Mouse (Mus musculus) intestine, embryonic 14.5 days (tissue): ENCODE data around the gene Rnf5. TPM values are rescaled to one million over a fixed set of nuclear protein-coding genes. Genes with fewer than 3 reads are reported as not detected.

Experiments
- ATAC-seq: fragments of 200-750 bp; cut with Nextera tagmentation; replicated peaks from 2 replicates; pipeline ENCODE4 v1.8.0; 2017; ENCODE audit warnings: low read depth, moderate number of reproducible peaks, moderate TSS enrichment, moderate library complexity; ENCODE audit not compliant: low FRiP score, low TSS enrichment
- DNase-seq: peaks from one replicate; pipeline ENCODE4 v3.0.0-alpha.2; 2018; ENCODE audit warnings: low spot score
- H3K27ac ChIP-seq: fragments of 300-500 bp; sonication (generic); 2 replicates; pipeline ENCODE4 v1.5.1; 2014; ENCODE audit warnings: low read depth, mild to moderate bottlenecking, control low read depth
- H3K27me3 ChIP-seq: fragments of 300-500 bp; sonication (generic); replicated peaks from 2 replicates; pipeline ENCODE4 v1.6.1; 2014; ENCODE audit warnings: low read length, control low read depth; ENCODE audit not compliant: control insufficient read depth, insufficient read depth
- H3K36me3 ChIP-seq: fragments of 300-500 bp; sonication (generic); 2 replicates; pipeline ENCODE4 v1.6.1; 2014; ENCODE audit warnings: low read length, control low read depth; ENCODE audit not compliant: control insufficient read depth, insufficient read depth
- H3K4me1 ChIP-seq: fragments of 300-500 bp; sonication (generic); replicated peaks from 2 replicates; pipeline ENCODE4 v1.6.1; 2014; ENCODE audit warnings: low read length, control low read depth, mixed read lengths; ENCODE audit not compliant: control insufficient read depth, insufficient read depth
- H3K4me2 ChIP-seq: fragments of 300-500 bp; sonication (generic); 2 replicates; pipeline ENCODE4 v1.6.1; 2014; ENCODE audit warnings: low read length
- H3K4me3 ChIP-seq: fragments of 300-500 bp; sonication (generic); 2 replicates; pipeline ENCODE4 v1.5.1; 2014; ENCODE audit warnings: low read depth, low read length, control low read depth, mixed read lengths
- H3K9ac ChIP-seq: fragments of 300-500 bp; sonication (generic); 2 replicates; pipeline ENCODE4 v1.6.1; 2014; ENCODE audit warnings: mild to moderate bottlenecking, low read length
- H3K9me3 ChIP-seq: fragments of 300-500 bp; sonication (generic); 2 replicates; pipeline ENCODE4 v1.6.1; 2016; ENCODE audit warnings: low read length, control low read depth; ENCODE audit not compliant: control insufficient read depth
- WGBS: fragments of 180-500 bp; shearing (Covaris S2); extraction: QIAGEN DNeasy Blood & Tissue Kit; methylation state at CpG from one replicate; pipeline ENCODE4 v1.1.7; 2014; 5-methylcytosine and 5-hydroxymethylcytosine counted together
- polyA plus RNA-seq: library from polyadenylated mRNA; unstranded; fragments of >200 nt; fragmentation: Nextera tagmentation; extraction: Ambion mirVana; gene quantifications from 2 replicates; pipeline ENCODE4 v1.2.1, GENCODE M21; 2014

The Rnf5 gene
- polyA plus RNA-seq, 1 experiment from 2014 or later = 110 TPM

GRCm38 (mm10) chr17:34605609-34606008 lies 2.1 kb upstream of the Rnf5 start:
- Histone ChIP-seq H3K9me3 (no peaks in the 10 kb centered on the region), H3K4me2 (peak overlapping the region; percentile 94), H3K9ac (peak overlapping the region; percentile 86), H3K36me3 (peaks cover 22% of the 10 kb centered on the region), H3K27ac (peak overlapping the region; percentile 90), H3K27me3 (no peaks in the 10 kb centered on the region), H3K4me1 (peaks cover 33% of the 10 kb centered on the region), H3K4me3 (peak overlapping the region; percentile 97)
- peak; percentile 33 for ATAC-seq
- whole genome bisulfite sequencing = 0% methylated on average over 23 of the region's 30 CpGs
- peak; percentile 97 for DNase-seq

GRCm38 (mm10) chr17:34604511-34605237 lies 1.2 kb upstream of the Rnf5 start:
- H3K27ac ChIP-seq = peak overlapping the region; percentile 90
- peak overlapping the region; percentile 97 for H3K4me3 ChIP-seq
- no peaks in the 10 kb centered on the region for H3K9me3 ChIP-seq
- peaks cover 33% of the 10 kb centered on the region for H3K4me1 ChIP-seq
- WGBS = 12% methylated on average over 24 of the region's 24 CpGs
- H3K4me2 ChIP-seq = peak overlapping the region; percentile 94
- DNase-seq (no peak), ATAC-seq (no peak; the same call in 1 of the 2 replicates)
- peak overlapping the region; percentile 86 for H3K9ac ChIP-seq
- H3K27me3 ChIP-seq = no peaks in the 10 kb centered on the region
- peaks cover 24% of the 10 kb centered on the region for H3K36me3 ChIP-seq

- peak; percentile 88 for ATAC-seq
- under 1% methylated on average over 34 of the region's 35 CpGs for WGBS
- peak within 1 kb of the TSS; percentile 90 for H3K27ac ChIP-seq
- peak within 1 kb of the TSS; percentile 86 for H3K9ac ChIP-seq
- H3K36me3 ChIP-seq = peaks cover 24% of the 10 kb centered on the region
- H3K4me1 ChIP-seq = peaks cover 33% of the 10 kb centered on the region
- no peaks in the 10 kb centered on the region for H3K27me3 ChIP-seq
- peak within 1 kb of the TSS; percentile 94 for H3K4me2 ChIP-seq
- H3K9me3 ChIP-seq = no peaks in the 10 kb centered on the region
- H3K4me3 ChIP-seq = peak within 1 kb of the TSS; percentile 97
- DNase-seq = peak; percentile 98
Measured at GRCm38 (mm10) chr17:34604061-34604508, 595 bp upstream of the Rnf5 start, which contains the start of gene Agpat1. TSS of gene Agpat1 (plus strand) at chr17:34604262.

GRCm38 (mm10) chr17:34601796-34602195 lies 1.7 kb downstream of the Rnf5 start:
- no peak overlapping the region for H3K4me2 ChIP-seq

GRCm38 (mm10) chr17:34599891-34600290 lies 3.6 kb downstream of the Rnf5 start:
- ATAC-seq (no peak), DNase-seq (no peak)
- 76% methylated on average over 9 of the region's 9 CpGs for WGBS
- H3K4me2 ChIP-seq = no peak overlapping the region
- no peak overlapping the region for H3K9ac ChIP-seq
- H3K36me3 ChIP-seq = peaks cover 35% of the 10 kb centered on the region
- H3K27me3 ChIP-seq = no peaks in the 10 kb centered on the region
- H3K9me3 ChIP-seq = no peaks in the 10 kb centered on the region
- no peak overlapping the region for H3K4me3 ChIP-seq
- peaks cover 31% of the 10 kb centered on the region for H3K4me1 ChIP-seq
- H3K27ac ChIP-seq = no peak overlapping the region

More at GRCm38 (mm10) chr17:34601796-34602195, 1.7 kb downstream of the Rnf5 start:
- 80% methylated on average over 12 of the region's 12 CpGs for WGBS
- Histone ChIP-seq H3K9ac (no peak overlapping the region), H3K27ac (no peak overlapping the region), H3K36me3 (peaks cover 19% of the 10 kb centered on the region), H3K9me3 (no peaks in the 10 kb centered on the region), H3K27me3 (no peaks in the 10 kb centered on the region), H3K4me3 (no peak overlapping the region), H3K4me1 (peaks cover 38% of the 10 kb centered on the region)
- no peak for ATAC-seq
- no peak for DNase-seq

GRCm38 (mm10) chr17:34597566-34598095 lies 5.9 kb downstream of the Rnf5 start, which contains the start of gene Ager:
TSS of gene Ager (plus strand) at chr17:34597862.
- Histone ChIP-seq H3K4me2 (no peak within 1 kb of the TSS), H3K36me3 (peaks cover 42% of the 10 kb centered on the region), H3K9me3 (no peaks in the 10 kb centered on the region), H3K9ac (no peak within 1 kb of the TSS), H3K27ac (no peak within 1 kb of the TSS), H3K27me3 (no peaks in the 10 kb centered on the region), H3K4me1 (peaks cover 36% of the 10 kb centered on the region), H3K4me3 (no peak within 1 kb of the TSS)
- ATAC-seq (no peak), DNase-seq (no peak)
- WGBS = 18% methylated on average over 6 of the region's 6 CpGs

- peaks cover 34% of the 10 kb centered on the region for H3K4me1 ChIP-seq
- H3K4me2 ChIP-seq = no peak overlapping the region
- H3K27ac ChIP-seq = no peak overlapping the region
Measured at GRCm38 (mm10) chr17:34596098-34596497, 7.4 kb downstream of the Rnf5 start.

GRCm38 (mm10) chr17:34593752-34594525 lies 9.6 kb downstream of the Rnf5 start:
- ATAC-seq = no peak

More at GRCm38 (mm10) chr17:34596098-34596497, 7.4 kb downstream of the Rnf5 start:
- H3K4me3 ChIP-seq = no peak overlapping the region
- DNase-seq (no peak), ATAC-seq (no peak)
- H3K9me3 ChIP-seq = no peaks in the 10 kb centered on the region
- peaks cover 35% of the 10 kb centered on the region for H3K36me3 ChIP-seq
- H3K9ac ChIP-seq = no peak overlapping the region
- no peaks in the 10 kb centered on the region for H3K27me3 ChIP-seq
- 60% methylated on average over 8 of the region's 8 CpGs for WGBS

More at GRCm38 (mm10) chr17:34593752-34594525, 9.6 kb downstream of the Rnf5 start:
- no peak for DNase-seq
- peak overlapping the region; percentile 95; the same call in 1 of the 2 replicates for H3K27ac ChIP-seq
- peaks cover 56% of the 10 kb centered on the region for H3K4me1 ChIP-seq
- H3K36me3 ChIP-seq = peaks cover 24% of the 10 kb centered on the region
- 32% methylated on average over 31 of the region's 34 CpGs for WGBS
- no peaks in the 10 kb centered on the region for H3K9me3 ChIP-seq
- H3K9ac ChIP-seq = peak overlapping the region; percentile 91
- no peaks in the 10 kb centered on the region for H3K27me3 ChIP-seq
- peak overlapping the region; percentile 98 for H3K4me2 ChIP-seq
- H3K4me3 ChIP-seq = peak overlapping the region; percentile 83
